Mouse (Mus musculus) forelimb bud, embryonic 11.5 days (tissue): Measurements from ENCODE around the gene Tmem114.

Experiments
- DNase-seq: peaks from one replicate; pipeline ENCODE4 v3.0.0-alpha.2; 2012; ENCODE audit warnings: low read depth, low spot score

Gene Tmem114

GRCm38 (mm10) chr16:8409197-8409596, 15.7 kb downstream of the Tmem114 start:
- no peak for DNase-seq

GRCm38 (mm10) chr16:8406708-8407107, 18.2 kb downstream of the Tmem114 start:
- DNase-seq, result peak; percentile 81

- DNase-seq, result no peak
Observed at GRCm38 (mm10) chr16:8402663-8403062, 22.3 kb downstream of the Tmem114 start.

- DNase-seq, result no peak
Observed at GRCm38 (mm10) chr16:8401171-8401955, 23.6 kb downstream of the Tmem114 start.

GRCm38 (mm10) chr16:8399868-8400267, 25.1 kb downstream of the Tmem114 start:
- DNase-seq, result no peak

GRCm38 (mm10) chr16:8394946-8395345, 30.0 kb downstream of the Tmem114 start:
- no peak for DNase-seq

- DNase-seq, result no peak
Observed at GRCm38 (mm10) chr16:8388491-8388890, 36.4 kb downstream of the Tmem114 start.

- DNase-seq, result no peak
Observed at GRCm38 (mm10) chr16:8386386-8386785, 38.5 kb downstream of the Tmem114 start.

GRCm38 (mm10) chr16:8385679-8386078, 39.3 kb downstream of the Tmem114 start:
- DNase-seq, result no peak

GRCm38 (mm10) chr16:8384772-8385171, 40.2 kb downstream of the Tmem114 start:
- DNase-seq, result no peak

- DNase-seq, result no peak
Observed at GRCm38 (mm10) chr16:8383396-8383795, 41.5 kb downstream of the Tmem114 start.

GRCm38 (mm10) chr16:8363066-8363465, 61.9 kb downstream of the Tmem114 start:
- DNase-seq, result no peak
